8 mouse cellular contexts compared by ENCODE assay signal in the genomic region with DNA sequence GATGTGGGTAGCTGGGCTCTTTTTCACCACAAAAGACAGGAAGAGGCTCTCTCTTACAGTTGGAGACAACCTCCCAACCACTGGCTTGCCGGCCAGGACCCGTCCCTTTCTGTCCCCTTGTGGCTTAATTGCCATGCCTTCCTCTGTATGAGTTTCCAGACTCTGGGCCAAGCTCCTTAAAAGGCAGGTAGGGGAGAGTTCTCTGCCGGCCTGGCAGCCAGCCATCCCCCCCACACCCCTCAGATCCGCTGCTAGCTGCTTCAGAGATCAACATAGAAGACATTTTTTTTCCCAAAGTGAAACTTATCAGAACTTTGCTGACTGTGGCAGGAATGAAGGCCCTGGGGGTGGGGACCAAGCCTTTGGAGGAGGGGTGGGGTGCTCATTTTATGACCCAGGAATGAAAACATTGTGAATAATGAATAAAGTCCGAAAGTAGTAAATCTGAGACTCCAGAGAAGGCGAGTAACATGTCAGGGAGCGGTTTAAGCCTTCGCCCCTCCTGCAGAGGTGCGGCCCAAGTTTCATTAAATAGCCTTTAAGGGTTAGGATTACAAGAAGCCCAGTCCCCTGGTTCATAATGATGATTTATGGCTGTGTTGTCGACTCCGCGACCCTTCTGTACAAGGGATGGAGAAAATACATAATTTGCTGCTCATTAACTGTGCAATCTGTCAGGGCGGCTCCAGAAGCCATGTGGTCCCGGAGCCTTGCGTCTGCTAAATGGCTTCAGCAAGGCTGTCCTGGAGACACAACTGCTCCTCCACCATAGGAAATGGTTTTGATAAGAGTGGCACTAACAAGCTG. TPM values are rescaled to one million over a fixed set of nuclear protein-coding genes. Genes with fewer than 3 reads are reported as not detected.
DNase-seq lines count a peak whose midpoint lies in the region; ATAC-seq lines count a peak whose summit lies in the region.

No protein-coding gene starts in this region.

- H3K27ac ChIP-seq in forebrain, embryonic 10.5 days, result peak overlapping the region; percentile 75
- H3K27ac ChIP-seq in forebrain, embryonic 11.5 days (ENCODE audit: low read depth, low read length), result no peak overlapping the region
- H3K27ac ChIP-seq in forebrain, embryonic 12.5 days, result peak overlapping the region; percentile 59
- peak overlapping the region; percentile 80 for H3K27ac ChIP-seq in stomach, embryonic 15.5 days

- 73% methylated on average over 15 of the region's 15 CpGs for WGBS in forebrain, embryonic 10.5 days
- WGBS in forebrain, embryonic 11.5 days, result 62% methylated on average over 15 of the region's 15 CpGs
- 65% methylated on average over 15 of the region's 15 CpGs for WGBS in forebrain, embryonic 12.5 days
- WGBS in stomach, embryonic 15.5 days, result 26% methylated on average over 15 of the region's 15 CpGs

- H3K9me3 ChIP-seq in forebrain, embryonic 10.5 days, result no peaks in the 10 kb centered on the region
- H3K9me3 ChIP-seq in forebrain, embryonic 11.5 days (ENCODE audit: control insufficient read depth, low read length), result no peaks in the 10 kb centered on the region
- no peaks in the 10 kb centered on the region for H3K9me3 ChIP-seq in forebrain, embryonic 12.5 days
- no peaks in the 10 kb centered on the region for H3K9me3 ChIP-seq in stomach, embryonic 15.5 days

- H3K36me3 ChIP-seq in forebrain, embryonic 10.5 days (replicated peaks), result peaks cover 74% of the 10 kb centered on the region
- peaks cover 5% of the 10 kb centered on the region; the same call in 1 of the 2 replicates for H3K36me3 ChIP-seq in forebrain, embryonic 11.5 days (ENCODE audit: control insufficient read depth, insufficient read depth, low read length)
- H3K36me3 ChIP-seq in forebrain, embryonic 12.5 days (replicated peaks), result peaks cover 27% of the 10 kb centered on the region
- 0 out of 2 replicates have a peak, but pooled peaks cover 10% of the 10 kb centered on the region for H3K36me3 ChIP-seq in stomach, embryonic 15.5 days

- no peak for DNase-seq in forebrain, embryonic 10.5 days (ENCODE audit: extremely low spot score, low spot score)
- no peak for DNase-seq in forebrain, embryonic 11.5 days (ENCODE audit: low spot score)
- peak; percentile 74 to 78 for DNase-seq in heart, postnatal 14 days
- DNase-seq in kidney, postnatal 36 days, result peak; percentile 87 to 91
- no peak for DNase-seq in frontal cortex, postnatal 14 days (ENCODE audit: low spot score in 2 of 2)
- no peak for DNase-seq in frontal cortex, postnatal 10 days (ENCODE audit: low spot score in 2 of 2)

- H3K9ac ChIP-seq in forebrain, embryonic 11.5 days (ENCODE audit: low read length), result no peak overlapping the region
- no peak overlapping the region for H3K9ac ChIP-seq in forebrain, embryonic 12.5 days
- H3K9ac ChIP-seq in stomach, embryonic 15.5 days, result no peak overlapping the region

- H3K4me2 ChIP-seq in forebrain, embryonic 11.5 days (ENCODE audit: low read depth, low read length, severe bottlenecking), result no peak overlapping the region
- no peak overlapping the region for H3K4me2 ChIP-seq in forebrain, embryonic 12.5 days
- H3K4me2 ChIP-seq in stomach, embryonic 15.5 days, result peak overlapping the region; percentile 26

- no peak for ATAC-seq in forebrain, embryonic 11.5 days (replicated peaks; ENCODE audit: low FRiP score)
- ATAC-seq in forebrain, embryonic 12.5 days (ENCODE audit: low FRiP score), result no peak
- ATAC-seq in stomach, embryonic 15.5 days (ENCODE audit: insufficient read depth, low FRiP score, low read depth), result peak; percentile 36; the same call in 1 of the 2 replicates

- H3K27me3 ChIP-seq in forebrain, embryonic 10.5 days (ENCODE audit: poor library complexity, severe bottlenecking), result no peaks in the 10 kb centered on the region
- H3K27me3 ChIP-seq in forebrain, embryonic 11.5 days (ENCODE audit: control insufficient read depth, insufficient read depth, low read length), result no peaks in the 10 kb centered on the region
- H3K27me3 ChIP-seq in forebrain, embryonic 12.5 days, result no peaks in the 10 kb centered on the region
- no peaks in the 10 kb centered on the region for H3K27me3 ChIP-seq in stomach, embryonic 15.5 days (replicated peaks)

- H3K4me3 ChIP-seq in forebrain, embryonic 10.5 days, result no peak overlapping the region
- no peak overlapping the region for H3K4me3 ChIP-seq in forebrain, embryonic 11.5 days (ENCODE audit: low read depth, low read length)
- H3K4me3 ChIP-seq in forebrain, embryonic 12.5 days (replicated peaks), result no peak overlapping the region
- H3K4me3 ChIP-seq in stomach, embryonic 15.5 days (replicated peaks), result no peak overlapping the region

- intact Hi-C loops in heart, postnatal 14 days (cut with DNase I), result no loop called here

- peaks cover 81% of the 10 kb centered on the region for H3K4me1 ChIP-seq in forebrain, embryonic 10.5 days
- H3K4me1 ChIP-seq in forebrain, embryonic 11.5 days (replicated peaks; ENCODE audit: control insufficient read depth, insufficient read depth, low read length), result peaks cover 6% of the 10 kb centered on the region; the same call in 1 of the 2 replicates
- peaks cover 58% of the 10 kb centered on the region for H3K4me1 ChIP-seq in forebrain, embryonic 12.5 days
- peaks cover 49% of the 10 kb centered on the region for H3K4me1 ChIP-seq in stomach, embryonic 15.5 days

RNA-seq across cellular contexts. Expression of gene Plpp3, which starts 48.1 kb away (rescaled TPM):
- polyA plus RNA-seq in forebrain, embryonic 10.5 days (2016; fragmentation: Nextera tagmentation; extraction: Ambion mirVana), result 57.2 and 59.4 TPM in 2 replicates
- polyA plus RNA-seq in forebrain, embryonic 11.5 days (2014; fragmentation: Nextera tagmentation; extraction: Ambion mirVana), result 69.9 and 71.6 TPM in 2 replicates
- 84.9 and 90.4 TPM in 2 replicates for polyA plus RNA-seq in forebrain, embryonic 12.5 days (2016; fragmentation: Nextera tagmentation; extraction: Ambion mirVana)
- total RNA-seq in heart, postnatal 14 days (2021), result 10 to 100 TPM; 78.5 to 81.2 TPM
- polyA plus RNA-seq in stomach, embryonic 15.5 days (2015; fragmentation: Nextera tagmentation; extraction: Ambion mirVana), result 61.7 and 62.9 TPM in 2 replicates

Comparison
In these comparisons a context has a peak if more than half of its experiments do, and no peak if none do; other contexts are left out.
1. DNase-seq: peak in heart, postnatal 14 days (2 of 2) and kidney, postnatal 36 days (2 of 2); none in forebrain, embryonic 10.5 days (single experiment), forebrain, embryonic 11.5 days (single experiment), frontal cortex, postnatal 14 days (0 of 2) and frontal cortex, postnatal 10 days (0 of 2).